Mouse (Mus musculus): ENCODE results near the gene Tmem178b.

The Tmem178b gene

DNA sequence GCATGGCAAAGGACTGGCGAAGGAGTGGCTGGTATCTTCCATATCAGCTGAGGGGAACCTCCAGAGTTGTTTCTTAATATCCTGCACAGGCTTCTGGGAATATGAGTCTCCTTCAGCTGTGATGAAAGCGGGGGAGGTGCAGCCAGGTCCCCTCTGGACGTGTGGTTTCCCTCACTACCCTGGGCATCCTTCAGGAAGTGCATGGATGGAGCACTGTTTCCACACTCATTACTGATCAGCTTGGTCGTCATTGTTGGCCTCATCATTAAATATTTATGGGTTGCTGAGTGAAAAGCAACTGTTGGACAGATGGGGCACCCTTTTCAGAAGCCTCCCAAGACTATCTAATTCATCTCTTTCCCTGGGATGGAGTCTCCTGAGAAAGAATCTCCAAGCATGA is 146.3 kb downstream of the Tmem178b start:
- DNase-seq (ENCODE audit: low spot score), result no peak

DNA sequence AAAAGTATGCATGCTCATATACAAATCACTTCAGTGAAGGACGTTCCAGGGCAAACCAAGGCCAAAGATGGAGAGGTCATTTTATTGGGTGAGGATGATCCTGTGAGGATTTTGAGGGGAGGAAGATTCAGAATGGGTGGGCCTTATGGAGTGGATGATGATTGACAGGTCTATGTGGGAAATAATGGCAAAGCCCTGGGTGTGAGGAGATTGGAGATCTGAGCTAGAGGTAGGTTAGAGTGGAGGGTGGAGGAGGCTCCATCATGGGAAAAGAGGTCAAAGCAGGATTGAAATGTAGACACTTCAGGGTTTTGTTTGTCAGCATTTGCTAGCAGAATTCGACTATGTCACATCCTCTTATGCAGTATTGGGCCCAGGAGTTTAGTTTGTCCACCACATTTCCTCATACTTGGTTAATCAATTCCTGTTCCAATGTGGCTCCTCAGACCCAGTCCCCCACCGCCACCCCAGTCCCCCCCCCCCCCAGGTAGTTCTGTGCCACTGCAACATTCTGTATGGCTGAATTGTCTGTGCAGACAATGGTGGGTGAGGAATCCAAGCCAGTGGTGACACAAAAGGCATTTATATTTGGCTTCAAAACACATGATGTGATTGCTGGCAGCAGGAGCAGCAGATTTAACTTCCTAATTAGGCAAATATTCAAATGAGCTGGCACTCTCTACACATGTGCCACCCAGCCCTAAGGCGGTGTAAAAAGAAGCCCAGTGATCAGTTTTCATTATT is 150.7 kb downstream of the Tmem178b start:
- DNase-seq (ENCODE audit: low spot score), result no peak

DNA sequence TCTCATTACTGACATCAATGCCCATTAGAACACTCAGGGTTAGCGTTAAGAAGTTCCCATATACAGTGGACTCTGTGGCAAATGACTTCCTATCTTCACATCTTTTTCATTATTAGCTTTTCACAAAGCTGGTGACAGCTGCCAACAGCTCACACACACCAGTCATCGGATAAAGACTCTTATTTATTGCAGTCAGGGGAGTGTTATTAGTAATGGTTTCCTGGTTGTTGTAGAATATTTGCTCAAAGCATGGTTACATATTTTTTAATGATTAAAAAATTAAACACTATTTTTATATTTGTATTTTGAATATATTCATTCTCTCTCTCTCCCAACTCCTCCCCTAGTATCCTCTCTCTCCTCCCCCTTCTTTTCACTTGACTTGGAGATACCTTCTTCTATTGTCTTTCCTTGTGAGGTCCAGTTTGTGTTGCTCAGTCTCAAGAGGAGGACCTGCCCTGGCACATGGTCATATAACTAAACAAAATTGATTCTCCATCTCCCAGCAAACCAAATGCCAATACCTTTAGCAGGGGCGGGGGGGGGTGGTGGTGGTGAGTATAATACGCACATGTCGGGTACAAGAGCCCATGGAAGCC is 151.4 kb downstream of the Tmem178b start:
- DNase-seq (ENCODE audit: low spot score), result no peak

DNA sequence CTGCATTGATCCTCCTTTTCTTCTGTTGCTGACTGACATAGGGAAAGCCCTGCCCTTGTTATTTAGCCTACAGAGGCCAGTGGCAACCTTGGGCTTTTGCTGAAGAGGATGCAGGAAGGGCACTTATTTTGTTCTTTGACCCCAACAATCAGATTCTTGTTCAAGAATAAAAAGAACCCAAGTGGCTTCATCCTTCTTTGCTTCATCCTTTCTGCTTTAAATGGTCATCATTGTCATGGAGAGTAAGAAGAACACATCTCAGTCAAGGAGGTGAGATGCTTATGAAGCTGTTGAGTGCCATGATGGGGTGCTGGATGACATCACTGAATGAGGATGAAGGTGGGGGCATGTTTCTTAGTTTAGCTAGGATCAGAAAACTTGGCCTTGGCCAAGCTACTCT is 159.8 kb downstream of the Tmem178b start:
- DNase-seq (ENCODE audit: low spot score), result no peak

DNA sequence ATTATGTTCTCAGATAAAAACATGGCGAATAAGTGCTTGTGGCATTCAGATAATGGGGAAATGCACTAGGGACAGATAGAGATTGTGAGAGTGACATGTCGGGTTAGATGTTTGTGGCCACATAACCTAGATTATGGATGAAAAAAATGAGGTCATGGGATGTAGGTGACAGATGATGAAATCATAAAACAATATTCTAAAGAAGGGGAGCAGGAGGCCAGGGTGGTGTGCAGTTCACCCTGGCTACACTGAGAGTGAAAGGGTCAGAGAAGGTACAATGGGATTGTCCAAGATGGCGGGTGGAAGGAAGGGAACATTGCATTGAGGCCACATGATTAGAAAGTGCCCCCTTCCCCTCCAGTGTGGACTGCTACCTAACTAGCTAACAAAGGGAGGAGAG is 160.9 kb downstream of the Tmem178b start:
- DNase-seq (ENCODE audit: low spot score), result no peak

DNA sequence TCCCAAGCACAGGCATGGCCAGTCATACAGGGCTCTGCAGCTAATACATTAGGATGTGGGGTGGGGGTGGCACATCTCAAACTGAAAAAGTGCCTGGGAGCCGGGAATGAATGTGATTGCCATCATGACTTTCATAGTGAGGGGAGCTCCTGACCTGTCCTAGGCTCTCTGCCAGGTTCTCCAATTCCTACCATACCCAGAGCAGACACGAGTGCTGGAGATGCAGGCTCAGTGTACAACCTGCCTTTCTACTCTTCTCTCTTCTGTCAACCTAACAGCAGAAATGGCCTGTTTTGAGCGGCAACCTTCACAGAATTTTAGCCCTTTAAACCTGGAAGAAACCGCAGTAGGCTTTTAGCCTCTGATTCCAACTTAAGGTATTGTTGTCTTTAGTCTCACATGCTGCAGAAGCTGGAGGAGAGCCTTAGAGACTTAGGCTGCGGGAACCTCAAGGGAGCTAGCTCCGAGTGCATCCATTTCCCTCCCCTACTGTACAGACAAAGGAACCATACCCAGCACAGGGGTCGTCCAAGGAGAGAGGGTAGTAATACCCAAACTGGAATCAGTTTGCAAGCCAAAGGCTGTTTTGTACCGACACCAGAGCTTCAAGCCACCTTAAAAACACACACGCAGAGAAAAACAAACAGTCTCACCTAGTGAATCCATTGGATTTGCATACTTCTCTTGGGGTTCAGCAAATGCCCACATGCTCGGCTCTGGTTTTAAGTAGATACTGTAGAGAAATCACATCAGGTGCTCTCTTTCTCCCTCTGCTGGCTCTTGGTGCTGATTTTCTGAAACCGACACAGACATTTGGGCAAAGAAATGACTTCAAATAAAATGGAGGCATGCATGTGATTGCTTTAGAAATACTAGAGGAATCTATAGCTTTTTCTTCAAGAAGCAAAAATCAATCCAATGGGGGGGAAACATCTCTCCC is 176.2 kb downstream of the Tmem178b start:
- no peak for DNase-seq (ENCODE audit: low spot score)

DNA sequence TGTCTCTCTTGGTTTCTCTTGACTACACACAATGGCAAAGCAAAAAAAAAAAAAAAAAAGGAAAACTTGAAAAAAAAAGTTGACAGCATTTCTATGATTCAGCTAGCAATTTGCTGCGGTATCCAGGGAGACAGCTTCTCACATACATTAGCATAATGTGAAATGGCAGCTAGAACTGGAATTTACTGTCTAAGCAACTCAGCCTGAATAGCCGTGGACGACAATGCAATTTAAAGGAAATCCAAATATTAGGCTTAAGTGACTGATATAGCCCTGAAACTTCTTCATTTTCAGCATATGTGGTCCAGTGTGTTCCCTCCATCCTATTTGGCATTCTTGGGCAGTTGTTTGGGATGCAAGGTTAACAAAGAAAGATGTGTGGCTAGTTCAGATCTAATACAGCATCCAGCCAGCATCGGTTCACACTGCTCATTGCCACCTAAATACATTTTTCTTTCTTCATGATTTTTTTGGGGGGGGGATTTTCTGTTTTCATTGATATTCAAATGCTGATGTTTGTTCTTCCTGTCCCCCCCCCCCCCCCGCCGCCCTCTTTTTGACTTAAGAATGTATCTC is 176.9 kb downstream of the Tmem178b start:
- no peak for DNase-seq (ENCODE audit: low spot score)

DNA sequence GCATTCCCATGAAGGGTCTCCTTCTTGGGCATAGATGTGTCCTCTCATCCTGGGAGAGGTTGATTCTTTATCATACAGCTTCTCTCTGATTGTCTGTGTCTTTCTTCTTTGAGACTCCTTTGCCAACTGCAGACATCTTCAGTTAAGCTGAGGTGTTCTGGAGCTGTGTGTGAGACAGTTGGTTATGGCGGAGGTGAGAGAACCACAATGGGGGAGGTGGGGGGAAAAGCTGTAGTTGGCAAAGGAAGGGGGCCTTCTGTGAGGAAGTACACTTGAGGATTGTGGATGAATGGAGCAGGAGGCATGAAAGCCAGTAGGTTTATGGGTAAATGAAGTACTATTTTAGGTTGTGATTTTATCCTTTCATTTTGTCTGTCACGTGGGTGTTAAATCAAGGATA is 178.6 kb downstream of the Tmem178b start:
- DNase-seq (ENCODE audit: low spot score), result no peak

DNA sequence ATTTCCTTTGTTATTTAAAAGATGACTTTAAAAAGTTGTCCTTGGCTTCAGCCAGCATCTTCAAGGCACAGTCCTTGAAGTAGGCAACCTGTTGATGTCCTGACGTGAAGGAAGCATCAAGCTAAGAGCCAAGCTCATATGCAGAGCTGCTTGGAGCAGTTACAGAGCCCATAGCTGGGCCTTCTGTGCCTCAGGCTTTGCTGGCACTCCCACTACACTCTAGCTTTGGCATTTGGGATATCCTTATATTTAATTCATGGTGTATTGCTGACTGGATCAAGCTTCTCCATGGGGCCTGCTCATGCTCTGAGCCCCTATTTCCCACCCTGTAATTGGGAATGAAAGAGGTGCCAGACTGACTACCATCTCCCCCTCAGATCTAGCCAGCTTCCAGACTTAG is 179.5 kb downstream of the Tmem178b start:
- DNase-seq (ENCODE audit: low spot score), result no peak

DNA sequence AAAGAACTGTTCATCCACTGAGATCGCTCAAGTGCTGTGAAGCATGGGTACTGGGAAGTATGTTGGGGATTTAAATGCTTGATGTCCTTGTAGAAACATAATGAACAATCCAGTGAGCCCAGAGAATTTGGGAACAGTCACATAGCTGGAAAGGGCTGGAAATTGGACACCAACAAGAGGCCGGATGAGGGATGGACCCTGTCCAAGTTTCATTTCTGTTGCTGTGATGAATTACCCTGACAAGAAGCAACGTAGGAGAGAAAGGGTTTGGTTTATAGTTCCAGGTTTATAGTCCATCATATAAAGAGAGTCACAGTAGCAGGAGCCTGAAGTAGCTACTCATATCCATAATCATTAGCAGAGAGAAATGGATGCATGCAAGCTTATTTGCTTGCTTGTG is 186.4 kb downstream of the Tmem178b start:
- no peak for DNase-seq (ENCODE audit: low spot score)

DNA sequence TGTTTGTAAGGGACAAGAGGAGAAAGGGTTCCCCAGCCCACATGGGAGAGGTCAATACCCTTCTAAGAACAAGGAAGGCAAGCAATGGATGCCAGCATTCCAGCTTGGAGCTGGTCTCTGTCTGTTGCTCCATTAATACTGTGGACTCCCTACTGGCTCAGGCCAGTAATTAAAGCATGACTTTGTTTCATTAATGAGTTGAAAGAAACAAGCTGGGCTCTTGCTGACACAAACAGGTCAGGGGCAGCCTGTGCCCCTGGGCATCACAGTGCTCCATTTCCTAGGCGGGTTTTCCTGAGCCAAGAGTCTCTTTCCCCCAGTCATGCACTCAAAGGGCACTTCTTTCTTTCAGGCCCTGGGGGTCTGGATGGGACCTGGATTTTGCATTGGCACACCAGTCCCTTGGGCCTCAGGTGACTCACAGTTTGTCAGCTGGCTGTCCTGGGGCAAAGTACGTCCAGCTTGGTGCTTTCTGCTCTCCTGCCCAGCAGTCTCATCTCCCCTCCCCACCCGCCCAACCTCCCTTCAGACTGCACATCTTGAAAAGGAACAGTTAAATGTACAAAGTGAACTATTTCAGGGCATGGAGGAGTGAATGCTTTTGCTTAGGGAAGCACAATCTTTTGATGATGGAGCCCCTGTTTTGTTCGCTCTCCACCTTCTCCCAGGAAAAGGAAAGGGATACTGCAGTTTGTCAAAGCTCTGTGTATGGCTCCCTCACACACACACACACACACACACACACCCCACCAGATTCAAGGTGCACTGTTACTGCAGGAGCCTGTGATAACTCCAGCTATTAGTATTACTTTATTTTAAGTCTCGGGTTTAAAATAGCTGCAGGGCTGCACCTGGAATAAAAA is 188.5 kb downstream of the Tmem178b start:
- DNase-seq (ENCODE audit: low spot score), result no peak

DNA sequence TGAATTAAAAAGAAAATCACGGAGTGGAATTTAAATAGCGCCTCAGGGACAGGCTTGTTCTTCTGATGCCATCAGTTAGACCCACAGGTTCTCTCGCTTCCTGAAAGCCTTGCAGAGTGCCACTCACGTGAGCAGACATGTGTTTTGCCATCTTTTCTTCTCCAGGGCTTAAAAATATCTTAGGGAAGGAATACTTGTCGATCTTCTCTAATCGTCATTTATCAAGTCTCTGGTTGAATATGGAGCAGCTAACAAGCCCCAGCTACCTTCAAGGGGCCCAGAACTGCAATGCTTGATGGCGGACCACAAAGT is 189.1 kb downstream of the Tmem178b start:
- DNase-seq (ENCODE audit: low spot score), result no peak

DNA sequence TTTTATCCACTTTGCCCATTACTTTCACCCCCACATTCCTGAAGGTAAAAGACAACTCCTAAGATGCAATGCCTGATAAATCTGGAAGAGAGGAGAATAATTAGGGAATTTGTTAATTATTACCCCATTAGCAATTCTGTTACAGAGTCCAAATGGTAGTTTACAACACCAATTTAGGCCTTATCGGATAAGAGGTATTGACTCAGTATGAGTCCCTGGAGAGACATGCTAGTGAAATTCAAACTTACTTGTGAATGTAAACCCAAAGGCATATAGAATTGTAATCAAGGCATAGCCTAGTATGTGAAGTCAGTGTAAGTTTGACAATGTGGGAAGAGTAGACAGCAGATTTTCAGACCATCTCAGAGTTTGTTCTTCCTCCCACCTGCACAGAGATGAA is 190.4 kb downstream of the Tmem178b start:
- DNase-seq (ENCODE audit: low spot score), result no peak

DNA sequence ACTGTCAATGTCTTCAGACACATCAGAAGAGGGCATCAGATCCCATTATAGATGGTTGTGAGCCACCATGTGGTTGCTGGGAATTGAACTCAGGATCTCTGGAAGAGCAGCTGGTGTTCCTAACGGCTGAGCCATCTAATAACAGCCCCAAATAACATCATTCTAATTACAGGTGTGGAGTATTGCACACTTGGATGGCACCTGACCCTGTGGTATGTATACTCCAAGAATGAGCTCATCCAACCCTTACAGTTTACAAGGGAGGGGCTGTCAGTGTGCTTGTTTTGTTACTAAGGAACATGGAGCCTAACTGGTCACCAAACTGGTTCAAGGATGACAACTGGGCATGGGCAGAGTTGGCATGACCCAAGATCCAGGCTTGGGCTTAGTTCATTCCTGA is 190.8 kb downstream of the Tmem178b start:
- DNase-seq (ENCODE audit: low spot score), result no peak

DNA sequence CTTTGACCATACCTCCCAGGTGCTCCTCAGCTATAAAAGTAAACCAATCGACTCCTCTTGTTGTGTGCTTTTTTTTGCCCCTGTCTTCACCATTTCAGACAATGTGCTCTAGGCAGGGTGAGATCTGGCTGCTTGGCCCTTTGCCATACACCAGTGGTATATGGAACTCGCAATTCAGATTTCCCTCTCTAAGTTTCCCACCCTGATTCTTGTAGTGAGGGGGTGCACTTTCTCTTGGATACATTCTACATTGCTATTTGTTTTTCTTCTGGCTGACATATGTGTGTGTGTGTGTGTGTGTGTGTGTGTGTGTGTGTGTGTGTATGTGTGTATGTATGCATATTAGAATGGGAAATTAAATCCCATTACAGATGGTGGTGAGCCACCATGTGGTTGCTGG is 191.3 kb downstream of the Tmem178b start:
- no peak for DNase-seq (ENCODE audit: low spot score)

DNA sequence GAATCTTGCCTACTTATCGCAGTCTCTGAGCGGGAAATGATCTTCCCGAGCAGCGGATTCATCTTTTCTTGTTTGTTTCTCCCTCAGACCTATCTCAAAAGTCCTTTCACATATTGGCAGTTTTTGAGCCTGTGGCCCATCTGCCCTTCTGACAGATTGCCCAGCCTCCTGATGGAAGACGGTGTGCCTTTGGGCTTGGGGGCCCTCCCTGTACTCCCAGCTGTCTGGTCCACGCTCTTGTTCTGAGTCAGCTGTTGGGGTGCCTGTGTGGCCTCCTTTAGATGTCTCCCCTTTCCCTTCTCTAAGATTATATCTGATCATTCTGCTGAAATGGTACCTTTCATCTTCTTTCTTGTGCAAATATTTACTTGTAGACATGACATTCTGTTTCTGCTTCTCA is 195.4 kb downstream of the Tmem178b start:
- DNase-seq (ENCODE audit: low spot score), result no peak

DNA sequence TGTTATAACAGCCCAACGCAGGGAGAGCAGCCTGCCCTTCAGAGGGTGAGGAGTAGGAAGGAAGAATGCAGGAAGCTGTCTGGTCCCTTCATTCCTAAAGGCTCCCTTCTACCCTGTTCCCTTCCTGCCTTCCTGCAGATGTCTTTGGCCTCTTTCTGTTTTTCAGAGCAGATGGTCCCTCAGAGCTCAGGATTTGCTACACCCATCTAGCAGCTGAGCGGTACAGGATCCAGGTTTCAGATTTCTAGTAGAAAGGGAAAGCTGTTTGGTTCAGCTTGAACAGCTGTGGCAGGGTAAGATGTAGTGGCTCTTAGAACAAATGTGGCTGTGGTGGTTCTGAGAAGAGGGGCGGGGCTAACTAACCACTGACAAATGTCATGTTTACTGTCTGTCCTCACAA is 197.9 kb downstream of the Tmem178b start:
- no peak for DNase-seq (ENCODE audit: low spot score)

DNA sequence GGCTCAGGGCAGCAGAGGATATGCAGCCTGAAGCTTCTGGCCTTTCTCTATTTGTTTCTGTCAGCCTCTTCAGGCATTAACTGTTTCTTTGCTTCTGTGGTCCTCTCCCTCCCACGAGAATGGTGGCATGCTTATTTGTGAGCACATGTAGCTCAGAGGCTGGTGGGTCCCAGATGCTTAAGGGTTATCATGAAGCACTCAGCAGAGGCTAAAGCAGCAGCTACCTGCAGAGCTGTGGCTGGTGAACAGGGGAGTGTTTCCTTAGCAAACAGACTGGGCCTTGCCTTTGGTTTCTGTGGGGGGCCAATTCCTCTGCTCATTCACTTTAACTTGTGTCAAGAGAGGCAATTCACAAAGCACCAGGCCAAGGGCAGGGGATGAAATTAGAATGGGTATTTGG is 203.0 kb downstream of the Tmem178b start:
- no peak for DNase-seq (ENCODE audit: low spot score)

DNA sequence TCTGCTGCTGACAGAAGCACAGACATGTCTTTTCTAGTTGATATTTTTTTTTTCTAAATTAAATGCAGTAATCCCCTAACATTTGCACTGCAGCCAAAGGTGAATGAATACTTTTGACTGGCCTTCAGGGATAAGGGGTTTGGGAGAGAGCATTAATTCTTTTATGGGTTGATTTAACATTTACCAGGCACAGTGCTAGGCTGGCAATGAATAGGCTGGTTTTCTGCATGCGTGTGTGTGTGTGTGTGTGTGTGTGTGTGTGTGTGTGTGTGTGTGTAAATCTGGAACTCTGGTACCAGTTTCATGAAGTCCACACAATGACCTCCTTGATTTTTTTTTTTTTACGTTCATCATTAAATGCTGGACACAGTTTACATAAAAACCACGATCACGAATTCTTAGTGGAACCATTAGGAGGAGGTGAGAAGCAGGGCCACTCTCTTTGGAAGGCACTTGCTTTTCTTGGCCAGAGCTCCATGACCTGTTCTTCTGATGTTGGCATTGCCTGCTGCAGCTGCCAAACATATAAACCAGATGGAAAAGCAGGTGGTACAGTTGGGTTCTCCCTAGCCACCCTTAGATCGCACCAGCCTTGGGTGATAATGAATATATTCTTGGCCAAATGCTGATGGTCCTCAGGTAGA is 203.7 kb downstream of the Tmem178b start:
- DNase-seq (ENCODE audit: low spot score), result no peak

DNA sequence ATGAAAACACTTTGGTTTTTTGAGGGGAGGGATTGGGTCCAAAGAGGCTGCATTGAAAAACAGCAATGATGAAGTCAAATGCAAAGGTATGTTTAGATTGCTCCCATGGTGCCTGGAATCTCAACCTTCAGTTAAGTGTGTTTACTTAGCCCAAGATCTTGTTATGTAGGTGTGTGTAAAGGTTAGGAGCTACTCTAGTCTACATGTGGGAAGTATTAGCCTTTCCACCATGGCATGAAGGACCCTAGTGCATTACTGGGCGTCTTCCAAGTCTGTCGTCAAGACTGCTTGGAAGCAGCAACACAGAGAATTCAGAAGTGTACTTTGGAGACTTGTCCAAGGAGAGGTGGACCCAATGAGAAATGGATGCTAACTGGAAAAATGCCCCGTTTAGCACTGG is 205.3 kb downstream of the Tmem178b start:
- no peak for DNase-seq (ENCODE audit: low spot score)

DNA sequence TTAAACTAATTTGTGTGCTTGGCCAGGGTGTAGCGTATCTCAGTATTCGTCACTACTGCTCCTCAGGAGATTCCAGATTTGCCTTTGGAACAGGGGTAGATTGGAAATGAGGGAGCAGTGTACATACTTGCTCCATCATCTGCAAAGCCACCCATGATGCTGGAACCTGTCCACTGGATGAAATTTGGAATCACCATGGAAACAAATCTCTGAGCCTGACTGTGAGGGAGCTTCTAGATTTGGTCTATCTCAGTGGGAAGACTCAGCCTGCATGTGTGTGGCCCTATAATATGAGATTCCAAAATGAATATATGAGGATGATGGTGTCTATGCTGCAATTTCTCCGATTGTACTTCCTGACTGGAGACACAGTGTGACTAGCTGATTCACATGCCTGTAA is 210.7 kb downstream of the Tmem178b start:
- DNase-seq (ENCODE audit: low spot score), result no peak
